Mouse (Mus musculus) MEL (cell line): Measurements from ENCODE around the gene Zar1l. TPM values are rescaled to one million over a fixed set of nuclear protein-coding genes. Genes with fewer than 3 reads are reported as not detected.

Experiments
- DNase-seq: peaks from one replicate; pipeline ENCODE4 v3.0.0; 2011; ENCODE audit warnings: low read depth, low spot score
- H3K27ac ChIP-seq: 2 replicates; pipeline ENCODE4 v1.5.1; 2012; ENCODE audit warnings: low read depth, mild to moderate bottlenecking, control low read depth, low read length, moderate library complexity; ENCODE audit not compliant: control insufficient read depth
- H3K27me3 ChIP-seq, 2 experiments: fragments of 150-350 bp in 1 of 2; sonication (generic) in 1 of 2; 2 replicates each; pipeline ENCODE4 v1.6.1; 2012; ENCODE audit warnings: low read length in 2 of 2, mild to moderate bottlenecking in 2 of 2, improper control_type of control experiment in 1 of 2, moderate library complexity in 1 of 2; ENCODE audit not compliant: insufficient read depth in 2 of 2, control insufficient read depth in 1 of 2
- H3K36me3 ChIP-seq, 2 experiments: 2 replicates each; pipeline ENCODE4 v1.6.1; 2012 to 2014; ENCODE audit warnings: low read length in 2 of 2, improper control_type of control experiment in 1 of 2, inconsistent platforms in 1 of 2, mild to moderate bottlenecking in 1 of 2; ENCODE audit not compliant: insufficient read depth in 2 of 2, control insufficient read depth in 1 of 2
- H3K4me1 ChIP-seq, 2 experiments: fragments of 150-350 bp in 1 of 2; sonication (generic) in 1 of 2; 2 replicates each; pipeline ENCODE4 v1.6.1; 2012; ENCODE audit warnings: low read length in 2 of 2, improper control_type of control experiment in 1 of 2, mild to moderate bottlenecking in 1 of 2; ENCODE audit not compliant: insufficient read depth in 2 of 2, control insufficient read depth in 1 of 2
- H3K4me3 ChIP-seq, 2 experiments: fragments of 150-350 bp in 1 of 2; sonication (generic) in 1 of 2; 2 replicates each; pipeline ENCODE4 v1.5.1; 2012; ENCODE audit warnings: low read depth in 2 of 2, low read length in 2 of 2, mild to moderate bottlenecking in 2 of 2, moderate library complexity in 2 of 2, control low read depth in 1 of 2, improper control_type of control experiment in 1 of 2; ENCODE audit not compliant: control insufficient read depth in 1 of 2, insufficient read depth in 1 of 2
- H3K79me2 ChIP-seq: 2 replicates; pipeline ENCODE4 v1.6.1; 2012; ENCODE audit warnings: mild to moderate bottlenecking, low read length, moderate library complexity; ENCODE audit not compliant: control insufficient read depth, poor library complexity, insufficient read depth
- H3K9ac ChIP-seq: 2 replicates; pipeline ENCODE4 v1.6.1; 2012; ENCODE audit warnings: low read depth, mild to moderate bottlenecking, control low read depth, low read length, moderate library complexity; ENCODE audit not compliant: control insufficient read depth, poor library complexity, severe bottlenecking
- H3K9me3 ChIP-seq: fragments of 150-350 bp; sonication (generic); replicated peaks from 2 replicates; pipeline ENCODE4 v1.6.1; 2012; ENCODE audit warnings: mild to moderate bottlenecking, low read length, improper control_type of control experiment, moderate library complexity; ENCODE audit not compliant: insufficient read depth
- BHLHE40 ChIP-seq: IDR thresholded peaks from 2 replicates; pipeline ENCODE4 v1.6.1; 2012; ENCODE audit warnings: low read depth, mild to moderate bottlenecking, inconsistent platforms, low read length, improper control_type of control experiment, borderline replicate concordance
- CHD1 ChIP-seq: IDR thresholded peaks from 2 replicates; pipeline ENCODE4 v1.6.1; 2012; ENCODE audit warnings: low read depth, mild to moderate bottlenecking, inconsistent platforms, low read length, improper control_type of control experiment
- CHD2 ChIP-seq: IDR thresholded peaks from 2 replicates; pipeline ENCODE4 v1.6.1; 2011; ENCODE audit warnings: low read length, improper control_type of control experiment
- CTCF ChIP-seq, 3 experiments: IDR thresholded peaks in 2 of 3; conservative IDR thresholded peaks in 1 of 3; 2 replicates each; pipeline ENCODE4 v1.5.1; 2011 to 2012; ENCODE audit warnings: low read length in 3 of 3, low read depth in 2 of 3, mild to moderate bottlenecking in 2 of 3, improper control_type of control experiment in 1 of 3, inconsistent platforms in 1 of 3, mixed read lengths in 1 of 3, moderate library complexity in 1 of 3; ENCODE audit not compliant: control insufficient read depth in 1 of 3, insufficient read depth in 1 of 3, poor library complexity in 1 of 3, severe bottlenecking in 1 of 3
- ETS1 ChIP-seq: IDR thresholded peaks from 2 replicates; pipeline ENCODE4 v1.6.1; 2012; ENCODE audit warnings: low read depth, mild to moderate bottlenecking, inconsistent platforms, low read length, improper control_type of control experiment, moderate library complexity
- GATA1 ChIP-seq: IDR thresholded peaks from 2 replicates; pipeline ENCODE4 v1.6.1; 2011; ENCODE audit warnings: low read depth, low read length, improper control_type of control experiment
- HCFC1 ChIP-seq: IDR thresholded peaks from 2 replicates; pipeline ENCODE4 v1.6.1; 2012; ENCODE audit warnings: low read depth, mild to moderate bottlenecking, inconsistent platforms, low read length, improper control_type of control experiment, moderate library complexity
- JUND ChIP-seq: IDR thresholded peaks from 2 replicates; pipeline ENCODE4 v1.6.1; 2011; ENCODE audit warnings: low read depth, mild to moderate bottlenecking, improper control_type of control experiment, low read length
- KAT2A ChIP-seq: conservative IDR thresholded peaks from 2 replicates; pipeline ENCODE4 v1.6.1; 2012; ENCODE audit warnings: low read depth, low read length, improper control_type of control experiment, inconsistent platforms
- MAFK ChIP-seq: IDR thresholded peaks from 2 replicates; pipeline ENCODE4 v1.6.1; 2011; ENCODE audit warnings: low read depth, mild to moderate bottlenecking, low read length, improper control_type of control experiment, borderline replicate concordance
- MAX ChIP-seq: IDR thresholded peaks from 2 replicates; pipeline ENCODE4 v1.6.1; 2011; ENCODE audit warnings: low read length, improper control_type of control experiment
- MEF2A ChIP-seq: IDR thresholded peaks from 2 replicates; pipeline ENCODE4 v1.6.1; 2014; ENCODE audit warnings: low read depth, mild to moderate bottlenecking, inconsistent platforms, low read length, improper control_type of control experiment; ENCODE audit not compliant: poor library complexity, insufficient replicate concordance, severe bottlenecking; ENCODE audit errors: extremely low read depth
- MYB ChIP-seq: IDR thresholded peaks from 2 replicates; pipeline ENCODE4 v1.6.1; 2011; ENCODE audit warnings: mild to moderate bottlenecking, low read depth, low read length, improper control_type of control experiment
- MYC ChIP-seq: IDR thresholded peaks from 2 replicates; pipeline ENCODE4 v1.6.1; 2011; ENCODE audit warnings: low read depth, mild to moderate bottlenecking, low read length, improper control_type of control experiment, moderate library complexity
- NELFE ChIP-seq: IDR thresholded peaks from 2 replicates; pipeline ENCODE4 v1.6.1; 2011; ENCODE audit warnings: low read depth, low read length, improper control_type of control experiment
- POLR2A ChIP-seq, 2 experiments: IDR thresholded peaks; 2 replicates each; pipeline ENCODE4 v1.6.1; 2011 to 2012; ENCODE audit warnings: low read length in 2 of 2, mild to moderate bottlenecking in 2 of 2, control low read depth in 1 of 2, improper control_type of control experiment in 1 of 2, low read depth in 1 of 2, moderate library complexity in 1 of 2; ENCODE audit not compliant: control insufficient read depth in 1 of 2, insufficient read depth in 1 of 2, poor library complexity in 1 of 2
- POLR2AphosphoS2 ChIP-seq: IDR thresholded peaks from 2 replicates; pipeline ENCODE4 v1.6.1; 2011; ENCODE audit warnings: low read length, improper control_type of control experiment
- RAD21 ChIP-seq: IDR thresholded peaks from 2 replicates; pipeline ENCODE4 v1.6.1; 2011; ENCODE audit warnings: mild to moderate bottlenecking, low read depth, low read length, improper control_type of control experiment
- RCOR1 ChIP-seq: IDR thresholded peaks from 2 replicates; pipeline ENCODE4 v1.6.1; 2012; ENCODE audit warnings: low read depth, mild to moderate bottlenecking, inconsistent platforms, low read length, improper control_type of control experiment
- SIN3A ChIP-seq: IDR thresholded peaks from 2 replicates; pipeline ENCODE4 v1.6.1; 2012; ENCODE audit warnings: low read length, improper control_type of control experiment, inconsistent platforms
- SMC3 ChIP-seq: IDR thresholded peaks from 2 replicates; pipeline ENCODE4 v1.6.1; 2011; ENCODE audit warnings: low read depth, low read length, improper control_type of control experiment
- TAL1 ChIP-seq: IDR thresholded peaks from 2 replicates; pipeline ENCODE4 v1.6.1; 2012; ENCODE audit warnings: mild to moderate bottlenecking, inconsistent platforms, low read length, moderate library complexity, mixed read lengths
- TCF12 ChIP-seq: IDR thresholded peaks from 2 replicates; pipeline ENCODE4 v1.6.1; 2014; ENCODE audit warnings: low read depth, mild to moderate bottlenecking, inconsistent platforms, low read length, improper control_type of control experiment, moderate library complexity
- USF2 ChIP-seq, 2 experiments: IDR thresholded peaks; 2 replicates each; pipeline ENCODE4 v1.6.1; 2011 to 2012; ENCODE audit warnings: improper control_type of control experiment in 2 of 2, low read length in 2 of 2, borderline replicate concordance in 1 of 2, inconsistent platforms in 1 of 2, low read depth in 1 of 2, mild to moderate bottlenecking in 1 of 2; ENCODE audit not compliant: insufficient read depth in 1 of 2
- ZC3H11A ChIP-seq: IDR thresholded peaks from 2 replicates; pipeline ENCODE4 v1.6.1; 2012; ENCODE audit warnings: low read depth, mild to moderate bottlenecking, inconsistent platforms, low read length, improper control_type of control experiment
- ZKSCAN1 ChIP-seq: IDR thresholded peaks from 2 replicates; pipeline ENCODE4 v1.6.1; 2012; ENCODE audit warnings: low read depth, mild to moderate bottlenecking, inconsistent platforms, low read length, improper control_type of control experiment, moderate library complexity
- ZMIZ1 ChIP-seq: IDR thresholded peaks from 2 replicates; pipeline ENCODE4 v1.6.1; 2012; ENCODE audit warnings: low read depth, mild to moderate bottlenecking, inconsistent platforms, low read length, improper control_type of control experiment, moderate library complexity
- polyA plus RNA-seq, 2 experiments: library from polyadenylated mRNA; stranded (reverse) in 1 of 2; unstranded in 1 of 2; fragments of >175 nt in 1 of 2; fragments of >200 nt in 1 of 2; gene quantifications; 2 replicates each; pipeline versions ENCODE4 v1.2.1 to v1.2.4; 2012; ENCODE audit warnings: low replicate concordance in 2 of 2, low read depth in 1 of 2; ENCODE audit not compliant: insufficient read length in 2 of 2, insufficient read depth in 1 of 2, missing spikeins in 1 of 2
- total RNA-seq: library from RNA; depleted of rRNA; stranded (reverse); fragments of 300-350 nt; gene quantifications from 2 replicates; pipeline ENCODE4 v1.2.3, GENCODE M21; 2012

The Zar1l gene
- total and polyA plus RNA-seq, 3 experiments = not detected

DNA sequence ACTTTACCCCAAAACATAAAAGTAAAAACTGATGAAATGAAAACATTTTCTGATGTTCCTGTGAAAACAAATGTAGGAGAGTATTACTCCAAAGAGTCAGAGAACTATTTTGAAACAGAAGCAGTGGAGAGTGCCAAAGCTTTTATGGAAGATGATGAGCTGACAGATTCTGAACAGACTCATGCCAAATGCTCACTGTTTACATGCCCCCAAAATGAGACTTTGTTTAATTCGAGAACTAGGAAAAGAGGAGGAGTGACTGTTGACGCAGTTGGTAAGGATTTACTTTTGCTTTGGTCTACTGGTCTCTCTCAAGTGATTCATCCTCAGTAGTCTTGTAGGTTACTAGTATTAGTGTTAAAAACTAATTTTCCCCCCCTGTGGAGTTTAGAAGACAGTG is 25.2 kb upstream of the Zar1l start:
- TF ChIP-seq JUND = no peak
- peak; percentile 42; the same call in 1 of the 2 replicates for TF ChIP-seq KAT2A
- no peaks in the 10 kb centered on the region for H3K4me1 ChIP-seq

GRCm38 (mm10) chr5:150541302-150541701 is 23.3 kb upstream of the Zar1l start:
- peaks cover 0 to 18% of the 10 kb centered on the region in 2 experiments; a peak in 3 of 4 replicates for H3K36me3 ChIP-seq
- no peak overlapping the region for H3K4me3 ChIP-seq
- H3K4me1 ChIP-seq = no peaks in the 10 kb centered on the region
- peak; percentile 78 for TF ChIP-seq MAFK
- no peak for TF ChIP-seq POLR2A (IDR thresholded peaks at IDR 0.05; ENCODE audit: control insufficient read depth in 1 of 2, insufficient read depth in 1 of 2, low read depth in 1 of 2, low read length in 2 of 2, poor library complexity in 1 of 2)
- TF ChIP-seq ZKSCAN1 = no peak
- no peak for TF ChIP-seq BHLHE40
- no peak for TF ChIP-seq CHD1
- no peak for TF ChIP-seq MAX
- no peak overlapping the region for H3K27ac ChIP-seq
- no peaks in the 10 kb centered on the region for H3K9me3 ChIP-seq
- H3K9ac ChIP-seq = no peak overlapping the region
- no peaks in the 10 kb centered on the region for H3K27me3 ChIP-seq
- H3K79me2 ChIP-seq = no peaks in the 10 kb centered on the region
- DNase-seq = no peak

More for the DNA sequence above, 25.2 kb upstream of the Zar1l start:
- Histone ChIP-seq H3K9me3 (no peaks in the 10 kb centered on the region), H3K36me3 (peaks cover 0 to 8% of the 10 kb centered on the region in 2 experiments; a peak in 2 of 4 replicates), H3K27me3 (no peaks in the 10 kb centered on the region), H3K79me2 (no peaks in the 10 kb centered on the region), H3K9ac (no peak overlapping the region), H3K4me3 (no peak overlapping the region), H3K27ac (no peak overlapping the region)
- DNase-seq = no peak

- no peaks in the 10 kb centered on the region for H3K27me3 ChIP-seq
- DNase-seq = peak; percentile 24
- no peak overlapping the region for H3K9ac ChIP-seq
- no peaks in the 10 kb centered on the region for H3K9me3 ChIP-seq
- H3K36me3 ChIP-seq = peaks cover 0 to 16% of the 10 kb centered on the region in 2 experiments; a peak in 2 of 4 replicates
- H3K4me3 ChIP-seq = no peak overlapping the region
- no peak overlapping the region for H3K27ac ChIP-seq
- H3K4me1 ChIP-seq = peaks cover 0 to 4% of the 10 kb centered on the region in 2 experiments; a peak in 1 of 4 replicates
- H3K79me2 ChIP-seq = peaks cover 4% of the 10 kb centered on the region; the same call in 1 of the 2 replicates
- no peak for TF ChIP-seq BHLHE40
- peak in 1 of 3 experiments; percentile 60; a peak in 2 of 6 replicates for TF ChIP-seq CTCF (IDR thresholded peaks at IDR 0.05 in 2 of 3, conservative IDR thresholded peaks at IDR 0.05 in 1 of 3; ENCODE audit: control insufficient read depth in 1 of 3, insufficient read depth in 1 of 3, low read depth in 2 of 3, low read length in 3 of 3, poor library complexity in 1 of 3, severe bottlenecking in 1 of 3)
- 0 out of 2 replicates have a peak, but pooled peaks have one; percentile 74 for TF ChIP-seq MYC
- TF ChIP-seq TAL1 = no peak
- 0 out of 2 replicates have a peak, but pooled peaks have one; percentile 17 for TF ChIP-seq ZC3H11A
- TF ChIP-seq RCOR1 = no peak
- TF ChIP-seq TCF12 = no peak
- TF ChIP-seq USF2 (IDR thresholded peaks at IDR 0.05; ENCODE audit: borderline replicate concordance in 1 of 2, insufficient read depth in 1 of 2, low read depth in 1 of 2, low read length in 2 of 2) = no peak
- no peak for TF ChIP-seq POLR2AphosphoS2
- no peak for TF ChIP-seq SIN3A
- TF ChIP-seq NELFE = no peak
- peak; percentile 25 for TF ChIP-seq RAD21
- no peak for TF ChIP-seq GATA1
- TF ChIP-seq MEF2A = no peak
- TF ChIP-seq MYB = no peak
- TF ChIP-seq ZMIZ1 = no peak
- peak; percentile 57 for TF ChIP-seq SMC3
- TF ChIP-seq ETS1 = no peak
- TF ChIP-seq HCFC1 = no peak
- no peak for TF ChIP-seq MAX
- TF ChIP-seq CHD2 = no peak
Observed at GRCm38 (mm10) chr5:150525239-150525638, 7.3 kb upstream of the Zar1l start.
